Mouse (Mus musculus) regulatory T cell (primary cell): ENCODE measurements at regions not wholly inside any gene's neighbourhood (a gene's known extent, or its start where the extent isn't known, plus 50 kb on each side); places are given as distances from the start of the nearest gene placed in this dataset.

Experiments
- in situ Hi-C: fragments of 300-600 bp; cut with MboI, MseI; formaldehyde crosslinking; loops from one replicate; pipeline ENCODE4 v1.15.1; 2025; ENCODE audit warnings: high pct_unique_total_duplicates

- in situ Hi-C loops: no loop called here
Observed at GRCm38 (mm10) chr8:11909146-11909545, 68.9 kb downstream of the Tex29 start.

- in situ Hi-C loops: no loop called here
Observed at GRCm38 (mm10) chr8:11911639-11912450, 71.6 kb downstream of the Tex29 start.

GRCm38 (mm10) chr8:11912451-11913128, 72.3 kb downstream of the Tex29 start:
- in situ Hi-C loops: no loop called here

GRCm38 (mm10) chr8:11913129-11913900, 73.0 kb downstream of the Tex29 start:
- in situ Hi-C loops: no loop called here

- in situ Hi-C loops: no loop called here
Observed at GRCm38 (mm10) chr8:11914131-11914530, 73.9 kb downstream of the Tex29 start.

GRCm38 (mm10) chr8:11914681-11915474, 74.6 kb downstream of the Tex29 start:
- in situ Hi-C loops: no loop called here

- in situ Hi-C loops: no loop called here
Observed at GRCm38 (mm10) chr8:11915721-11916120, 75.4 kb downstream of the Tex29 start.

- in situ Hi-C loops: no loop called here
Observed at GRCm38 (mm10) chr8:11919876-11920275, 79.6 kb downstream of the Tex29 start.

GRCm38 (mm10) chr8:11923115-11923514, 82.8 kb downstream of the Tex29 start:
- in situ Hi-C loops: no loop called here

- in situ Hi-C loops: no loop called here
Observed at GRCm38 (mm10) chr8:11924165-11924564, 83.9 kb downstream of the Tex29 start.

- in situ Hi-C loops: no loop called here
Observed at GRCm38 (mm10) chr8:11942892-11943332, 102.6 kb downstream of the Tex29 start.

- in situ Hi-C loops: no loop called here
Observed at GRCm38 (mm10) chr8:11947766-11948165, 107.5 kb downstream of the Tex29 start.

- in situ Hi-C loops: loop anchor here (5.0 kb wide), 1 partner anchor 601 kb away; no protein-coding TSS in a partner anchor
Observed at GRCm38 (mm10) chr8:11956268-11956667, 116.0 kb downstream of the Tex29 start.

GRCm38 (mm10) chr8:11957046-11957783, 116.9 kb downstream of the Tex29 start:
- in situ Hi-C loops: loop anchor here (5.0 kb wide), 1 partner anchor 600 kb away; no protein-coding TSS in a partner anchor

- in situ Hi-C loops: loop anchor here (5.0 kb wide), 1 partner anchor 599 kb away; no protein-coding TSS in a partner anchor
Observed at GRCm38 (mm10) chr8:11958176-11958575, 117.9 kb downstream of the Tex29 start.

- in situ Hi-C loops: loop anchor here (5.0 kb wide), 1 partner anchor 598 kb away; no protein-coding TSS in a partner anchor
Observed at GRCm38 (mm10) chr8:11959466-11959865, 119.2 kb downstream of the Tex29 start.

GRCm38 (mm10) chr8:11963575-11963974, 123.3 kb downstream of the Tex29 start:
- in situ Hi-C loops: no loop called here

GRCm38 (mm10) chr8:11967670-11968069, 127.4 kb downstream of the Tex29 start:
- in situ Hi-C loops: no loop called here

GRCm38 (mm10) chr8:11970515-11970914, 130.2 kb downstream of the Tex29 start:
- in situ Hi-C loops: no loop called here

- in situ Hi-C loops: no loop called here
Observed at GRCm38 (mm10) chr8:11973436-11973835, 133.2 kb downstream of the Tex29 start.
